Mouse (Mus musculus) forebrain, embryonic 13.5 days (tissue): ENCODE measurements around the gene Ak2. TPM values are rescaled to one million over a fixed set of nuclear protein-coding genes. Genes with fewer than 3 reads are reported as not detected.

Experiments used
- ATAC-seq: fragments of 200-750 bp; cut with Nextera tagmentation; 2 replicates; pipeline ENCODE4 v1.8.0; 2017
- H3K27ac ChIP-seq: fragments of 300-500 bp; sonication (generic); 2 replicates; pipeline ENCODE4 v1.5.1; 2015; ENCODE audit warnings: inconsistent platforms, mild to moderate bottlenecking, moderate library complexity
- H3K27me3 ChIP-seq: fragments of 300-500 bp; sonication (generic); 2 replicates; pipeline ENCODE4 v1.6.1; 2015; ENCODE audit warnings: mild to moderate bottlenecking, inconsistent platforms
- H3K36me3 ChIP-seq: fragments of 300-500 bp; sonication (generic); 2 replicates; pipeline ENCODE4 v1.6.1; 2015; ENCODE audit warnings: mild to moderate bottlenecking, inconsistent platforms; ENCODE audit not compliant: poor library complexity, severe bottlenecking
- H3K4me1 ChIP-seq: fragments of 300-500 bp; sonication (generic); 2 replicates; pipeline ENCODE4 v1.6.1; 2015; ENCODE audit warnings: inconsistent platforms
- H3K4me2 ChIP-seq: fragments of 300-500 bp; sonication (generic); 2 replicates; pipeline ENCODE4 v1.6.1; 2015; ENCODE audit warnings: inconsistent platforms, mild to moderate bottlenecking, moderate library complexity
- H3K4me3 ChIP-seq: fragments of 300-500 bp; sonication (generic); 2 replicates; pipeline ENCODE4 v1.5.1; 2015; ENCODE audit warnings: mild to moderate bottlenecking, inconsistent platforms
- H3K9ac ChIP-seq: fragments of 300-500 bp; sonication (generic); 2 replicates; pipeline ENCODE4 v1.6.1; 2015; ENCODE audit warnings: mild to moderate bottlenecking, inconsistent platforms
- H3K9me3 ChIP-seq: fragments of 300-500 bp; sonication (generic); replicated peaks from 2 replicates; pipeline ENCODE4 v1.6.1; 2016; ENCODE audit warnings: inconsistent platforms
- WGBS: fragments of 180-500 bp; shearing (Covaris S2); methylation state at CpG from one replicate; pipeline ENCODE4 v1.1.7; 2015; 5-methylcytosine and 5-hydroxymethylcytosine counted together
- polyA plus RNA-seq: library from polyadenylated mRNA; unstranded; fragments of >200 nt; fragmentation: Nextera tagmentation; extraction: Ambion mirVana; gene quantifications from 2 replicates; pipeline ENCODE4 v1.2.1, GENCODE M21; 2015

Ak2 gene
- polyA plus RNA-seq, 1 experiment from 2014 or later, result 155 TPM

- Histone ChIP-seq H3K9ac (no peak overlapping the region), H3K4me2 (no peak overlapping the region), H3K27ac (no peak overlapping the region), H3K4me1 (no peaks in the 10 kb centered on the region), H3K4me3 (no peak overlapping the region), H3K9me3 (no peaks in the 10 kb centered on the region), H3K36me3 (no peaks in the 10 kb centered on the region), H3K27me3 (no peaks in the 10 kb centered on the region)
- whole genome bisulfite sequencing, result 55% methylated on average over 1 of the region's 1 CpGs
- no peak for ATAC-seq
Measured at GRCm38 (mm10) chr4:128978634-128979033, 13.1 kb upstream of the Ak2 start.

DNA sequence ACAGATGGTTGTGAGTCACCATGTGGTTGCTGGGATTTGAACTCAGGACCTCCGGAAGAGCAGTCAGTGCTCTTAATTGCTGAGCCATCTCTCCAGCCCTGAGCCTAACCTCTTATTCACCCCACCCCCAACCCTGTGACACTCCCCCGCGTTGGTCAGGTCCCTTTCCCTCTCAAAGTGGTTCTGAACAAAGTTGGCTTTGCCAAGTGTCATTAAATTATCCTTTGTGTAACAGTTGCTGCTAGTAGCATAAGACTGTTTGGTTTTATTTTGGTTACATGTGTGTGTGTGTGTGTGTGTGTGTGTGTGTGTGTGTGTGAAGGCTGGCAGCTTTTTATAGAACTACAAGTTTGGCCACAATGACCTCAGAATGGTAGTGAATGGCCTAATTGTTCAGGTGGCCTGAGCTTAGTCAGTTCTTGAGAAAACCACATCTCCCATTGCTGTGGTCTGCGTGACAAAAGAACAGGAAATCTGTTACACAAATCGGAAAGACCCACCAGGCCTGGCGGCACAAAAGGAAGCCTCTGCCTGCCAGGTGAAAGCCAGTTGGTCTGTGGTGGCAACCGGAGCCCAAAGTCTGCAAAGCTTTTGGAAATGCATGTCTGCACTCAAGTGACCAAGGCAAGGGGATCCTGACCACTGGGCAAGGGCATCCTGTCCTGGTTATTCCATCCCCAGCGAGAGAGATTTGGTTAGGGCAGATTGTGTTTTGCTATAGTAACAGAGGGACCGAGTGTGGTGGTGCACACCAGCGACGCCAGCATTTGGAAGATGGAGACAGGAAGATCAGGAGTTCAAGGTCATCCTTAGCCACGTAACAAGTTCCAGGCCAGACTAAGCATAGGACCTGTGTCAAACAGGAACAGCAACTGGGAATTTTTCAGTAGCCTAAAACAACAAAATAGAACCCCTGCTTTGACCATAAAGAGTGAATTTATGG, 10.6 kb upstream of the Ak2 start:
- no peak for ATAC-seq
- no peak overlapping the region for H3K27ac ChIP-seq
- no peaks in the 10 kb centered on the region for H3K27me3 ChIP-seq
- H3K9me3 ChIP-seq, result no peaks in the 10 kb centered on the region
- 79% methylated on average over 12 of the region's 12 CpGs for WGBS
- no peak overlapping the region for H3K9ac ChIP-seq
- H3K4me1 ChIP-seq, result no peaks in the 10 kb centered on the region
- no peaks in the 10 kb centered on the region for H3K36me3 ChIP-seq
- no peak overlapping the region for H3K4me3 ChIP-seq
- no peak overlapping the region for H3K4me2 ChIP-seq

DNA sequence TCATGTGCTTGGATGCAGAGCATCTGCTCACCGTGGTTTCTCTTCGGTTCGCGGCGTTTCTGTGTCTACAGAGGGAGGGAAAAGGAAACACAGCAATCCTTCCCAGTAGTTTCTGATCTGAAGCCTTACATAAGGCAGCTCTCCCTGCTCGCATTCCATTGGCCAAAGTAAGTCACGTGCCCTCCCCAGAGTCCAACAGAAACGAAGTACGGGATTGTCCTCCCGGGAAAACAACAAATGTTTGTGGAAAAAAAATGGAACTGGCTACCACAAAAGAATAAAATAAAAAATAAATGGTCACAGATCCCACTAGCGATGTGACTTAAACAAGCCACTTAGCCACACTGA, 10.0 kb upstream of the Ak2 start:
- H3K4me2 ChIP-seq, result no peak overlapping the region
- H3K9me3 ChIP-seq, result no peaks in the 10 kb centered on the region
- no peaks in the 10 kb centered on the region for H3K27me3 ChIP-seq
- no peak overlapping the region for H3K27ac ChIP-seq
- no peak overlapping the region for H3K9ac ChIP-seq
- no peaks in the 10 kb centered on the region for H3K36me3 ChIP-seq
- H3K4me1 ChIP-seq, result no peaks in the 10 kb centered on the region
- no peak overlapping the region for H3K4me3 ChIP-seq
- 82% methylated on average over 11 of the region's 11 CpGs for WGBS
- ATAC-seq, result no peak

DNA sequence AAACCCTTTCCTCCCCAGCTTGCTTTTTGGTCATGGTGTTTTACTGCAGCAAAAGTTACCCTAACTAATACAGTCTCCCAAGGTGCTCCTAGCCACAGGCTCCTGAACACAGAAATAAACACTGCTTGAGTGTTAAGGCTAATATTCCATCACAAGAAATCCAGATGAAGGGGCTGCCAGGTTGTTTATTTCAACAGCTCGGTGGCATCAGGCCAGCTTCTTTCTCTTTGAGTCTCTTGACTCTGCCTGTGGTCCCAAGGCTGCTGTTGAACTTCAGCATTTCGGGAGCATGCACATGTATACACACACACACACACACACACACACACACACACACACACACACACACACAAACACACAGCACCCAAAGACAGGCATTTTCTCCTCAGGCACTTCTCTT, 8.6 kb upstream of the Ak2 start:
- Histone ChIP-seq H3K9ac (no peak overlapping the region), H3K4me3 (no peak overlapping the region), H3K36me3 (no peaks in the 10 kb centered on the region), H3K27me3 (no peaks in the 10 kb centered on the region), H3K4me1 (no peaks in the 10 kb centered on the region), H3K27ac (no peak overlapping the region), H3K9me3 (no peaks in the 10 kb centered on the region), H3K4me2 (no peak overlapping the region)
- WGBS, result 74% methylated on average over 2 of the region's 2 CpGs
- ATAC-seq, result no peak

DNA sequence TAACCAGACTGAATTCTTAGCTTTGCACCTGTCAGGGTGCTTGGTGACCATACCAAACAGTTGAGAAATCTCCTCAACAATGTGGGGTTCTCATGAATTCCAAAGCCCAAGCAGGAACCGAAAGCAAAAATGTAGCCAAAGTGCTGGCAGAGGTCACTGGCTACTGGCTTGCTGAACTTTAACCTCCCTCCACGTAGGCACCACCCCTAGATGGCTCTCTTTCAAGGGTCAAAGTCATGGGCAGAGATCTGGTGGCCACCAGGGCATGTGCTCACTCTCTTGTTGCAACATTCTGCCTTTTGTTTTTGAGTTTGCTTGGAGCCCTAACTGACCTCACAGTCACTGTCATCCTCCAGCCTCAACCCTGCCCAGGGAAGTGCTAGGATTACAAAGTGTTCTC, 8.1 kb upstream of the Ak2 start:
- no peaks in the 10 kb centered on the region for H3K9me3 ChIP-seq
- ATAC-seq, result no peak
- no peak overlapping the region for H3K9ac ChIP-seq
- H3K27me3 ChIP-seq, result no peaks in the 10 kb centered on the region
- H3K4me3 ChIP-seq, result no peak overlapping the region
- no peaks in the 10 kb centered on the region for H3K36me3 ChIP-seq
- 67% methylated on average over 2 of the region's 2 CpGs for WGBS
- no peak overlapping the region for H3K4me2 ChIP-seq
- H3K27ac ChIP-seq, result no peak overlapping the region
- no peaks in the 10 kb centered on the region for H3K4me1 ChIP-seq

GRCm38 (mm10) chr4:128984600-128984999, 7.2 kb upstream of the Ak2 start:
- no peak overlapping the region for H3K4me3 ChIP-seq
- no peaks in the 10 kb centered on the region for H3K27me3 ChIP-seq
- no peak overlapping the region for H3K27ac ChIP-seq
- H3K4me1 ChIP-seq, result no peaks in the 10 kb centered on the region
- no peaks in the 10 kb centered on the region for H3K36me3 ChIP-seq
- H3K9ac ChIP-seq, result no peak overlapping the region
- ATAC-seq, result no peak
- whole genome bisulfite sequencing, result 83% methylated on average over 3 of the region's 3 CpGs
- H3K4me2 ChIP-seq, result no peak overlapping the region
- H3K9me3 ChIP-seq, result no peaks in the 10 kb centered on the region

DNA sequence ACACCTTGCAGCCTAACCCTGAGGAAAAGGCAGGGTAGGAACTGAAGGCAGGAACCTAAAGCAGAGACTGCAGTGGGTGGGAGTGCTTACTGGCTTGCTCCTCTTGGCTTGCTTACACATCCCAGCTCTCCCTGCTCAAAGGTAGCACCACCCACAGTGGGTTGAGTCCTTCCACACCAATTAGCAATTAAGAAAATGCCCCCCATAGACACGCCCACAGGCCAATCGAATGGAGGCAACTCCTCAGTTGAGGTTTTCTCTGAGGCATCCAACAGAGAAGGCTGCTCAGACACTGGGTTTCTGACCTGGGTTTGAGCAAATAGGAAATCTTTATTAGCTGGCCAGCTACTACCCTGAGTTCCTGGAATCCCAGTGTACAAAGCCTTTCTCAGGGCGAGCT, 2.8 kb upstream of the Ak2 start:
- H3K4me3 ChIP-seq, result no peak overlapping the region
- no peak overlapping the region for H3K9ac ChIP-seq
- no peak overlapping the region for H3K27ac ChIP-seq
- no peaks in the 10 kb centered on the region for H3K36me3 ChIP-seq
- H3K27me3 ChIP-seq, result peaks cover 4% of the 10 kb centered on the region; the same call in 1 of the 2 replicates
- 51% methylated on average over 3 of the region's 3 CpGs for WGBS
- no peak overlapping the region for H3K4me2 ChIP-seq
- H3K4me1 ChIP-seq, result peaks cover 3% of the 10 kb centered on the region
- ATAC-seq, result no peak
- no peaks in the 10 kb centered on the region for H3K9me3 ChIP-seq

DNA sequence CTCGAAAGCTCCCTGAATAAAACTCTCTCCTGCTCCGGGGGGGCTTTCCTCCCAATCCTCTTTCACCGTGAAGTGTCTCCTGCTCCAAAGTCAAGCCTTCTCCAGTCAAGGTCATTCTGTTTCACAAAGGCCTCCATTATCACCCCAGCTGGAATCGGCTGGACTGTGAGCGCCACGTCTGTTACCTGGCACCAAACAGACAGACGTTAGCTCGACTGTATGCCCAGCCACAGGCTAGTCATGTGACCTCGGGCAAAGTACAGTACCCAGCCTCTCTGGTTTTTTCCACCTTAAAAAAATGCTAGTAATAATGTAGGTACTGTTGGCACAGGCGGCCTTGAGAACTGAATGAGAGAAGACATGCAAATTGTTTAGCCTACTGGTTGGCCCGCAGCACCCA, 2.1 kb upstream of the Ak2 start:
- no peak for ATAC-seq
- Histone ChIP-seq H3K27me3 (peaks cover 4% of the 10 kb centered on the region; the same call in 1 of the 2 replicates), H3K4me2 (no peak overlapping the region), H3K9ac (no peak overlapping the region), H3K4me1 (peaks cover 11% of the 10 kb centered on the region), H3K4me3 (no peak overlapping the region), H3K27ac (no peak overlapping the region), H3K36me3 (no peaks in the 10 kb centered on the region), H3K9me3 (no peaks in the 10 kb centered on the region)
- WGBS, result 60% methylated on average over 11 of the region's 11 CpGs

GRCm38 (mm10) chr4:128992176-128992575, 418 bp downstream of the Ak2 start:
- WGBS, result 94% methylated on average over 3 of the region's 3 CpGs
- no peak overlapping the region for H3K9ac ChIP-seq

GRCm38 (mm10) chr4:128993025-128993662, 1.4 kb downstream of the Ak2 start:
- H3K9me3 ChIP-seq, result no peaks in the 10 kb centered on the region
- peak; percentile 100 for ATAC-seq
- peak overlapping the region; percentile 86 for H3K9ac ChIP-seq
- peak overlapping the region; percentile 83 for H3K4me3 ChIP-seq
- H3K27ac ChIP-seq, result peak overlapping the region; percentile 60; the same call in 1 of the 2 replicates
- H3K27me3 ChIP-seq, result peaks cover 4% of the 10 kb centered on the region; the same call in 1 of the 2 replicates
- under 1% methylated on average over 49 of the region's 49 CpGs for WGBS
- H3K36me3 ChIP-seq, result 0 out of 2 replicates have a peak, but pooled peaks cover 6% of the 10 kb centered on the region
- peaks cover 14% of the 10 kb centered on the region for H3K4me1 ChIP-seq
- H3K4me2 ChIP-seq, result peak overlapping the region; percentile 83

More at GRCm38 (mm10) chr4:128992176-128992575, 418 bp downstream of the Ak2 start:
- ATAC-seq, result no peak
- H3K4me1 ChIP-seq, result peaks cover 14% of the 10 kb centered on the region
- 0 out of 2 replicates have a peak, but pooled peaks cover 6% of the 10 kb centered on the region for H3K36me3 ChIP-seq
- peaks cover 4% of the 10 kb centered on the region; the same call in 1 of the 2 replicates for H3K27me3 ChIP-seq
- H3K27ac ChIP-seq, result no peak overlapping the region
- no peak overlapping the region for H3K4me3 ChIP-seq
- no peaks in the 10 kb centered on the region for H3K9me3 ChIP-seq
- H3K4me2 ChIP-seq, result no peak overlapping the region

- peak overlapping the region; percentile 86 for H3K9ac ChIP-seq
- WGBS, result 4% methylated on average over 12 of the region's 12 CpGs
Measured at GRCm38 (mm10) chr4:128993675-128994074, 1.9 kb downstream of the Ak2 start.

GRCm38 (mm10) chr4:128995238-128995637, 3.5 kb downstream of the Ak2 start:
- H3K9ac ChIP-seq, result no peak overlapping the region
- no peak for ATAC-seq
- no peak overlapping the region for H3K4me2 ChIP-seq
- 83% methylated on average over 7 of the region's 7 CpGs for WGBS
- no peaks in the 10 kb centered on the region for H3K9me3 ChIP-seq
- no peak overlapping the region for H3K4me3 ChIP-seq
- peaks cover 4% of the 10 kb centered on the region; the same call in 1 of the 2 replicates for H3K27me3 ChIP-seq
- H3K36me3 ChIP-seq, result peaks cover 19% of the 10 kb centered on the region
- H3K27ac ChIP-seq, result no peak overlapping the region
- peaks cover 14% of the 10 kb centered on the region for H3K4me1 ChIP-seq

More at GRCm38 (mm10) chr4:128993675-128994074, 1.9 kb downstream of the Ak2 start:
- H3K4me3 ChIP-seq, result peak overlapping the region; percentile 83
- peaks cover 14% of the 10 kb centered on the region for H3K4me1 ChIP-seq
- peak overlapping the region; percentile 60; the same call in 1 of the 2 replicates for H3K27ac ChIP-seq
- no peak for ATAC-seq
- H3K9me3 ChIP-seq, result no peaks in the 10 kb centered on the region
- H3K36me3 ChIP-seq, result 0 out of 2 replicates have a peak, but pooled peaks cover 6% of the 10 kb centered on the region
- peaks cover 4% of the 10 kb centered on the region; the same call in 1 of the 2 replicates for H3K27me3 ChIP-seq
- peak overlapping the region; percentile 83 for H3K4me2 ChIP-seq
